Mouse (Mus musculus) kidney, postnatal 14 days (tissue): Measurements from ENCODE around the gene Traf2.
A peak's percentile ranks its signal among the peaks of the same experiment; 100 is the strongest.
"Not testable (repeated sequence)": the region's sequence is repeated elsewhere in the genome, so short reads cannot be mapped to it uniquely, and the experiment has no call there.

Experiments
- DNase-seq: peaks from one replicate; pipeline ENCODE4 v3.0.0; 2022; ENCODE audit warnings: mixed read lengths

Traf2 gene

GRCm38 (mm10) chr2:25575432-25576027, 28.8 kb upstream of the Traf2 start:
- DNase-seq: peak; percentile 43

DNA sequence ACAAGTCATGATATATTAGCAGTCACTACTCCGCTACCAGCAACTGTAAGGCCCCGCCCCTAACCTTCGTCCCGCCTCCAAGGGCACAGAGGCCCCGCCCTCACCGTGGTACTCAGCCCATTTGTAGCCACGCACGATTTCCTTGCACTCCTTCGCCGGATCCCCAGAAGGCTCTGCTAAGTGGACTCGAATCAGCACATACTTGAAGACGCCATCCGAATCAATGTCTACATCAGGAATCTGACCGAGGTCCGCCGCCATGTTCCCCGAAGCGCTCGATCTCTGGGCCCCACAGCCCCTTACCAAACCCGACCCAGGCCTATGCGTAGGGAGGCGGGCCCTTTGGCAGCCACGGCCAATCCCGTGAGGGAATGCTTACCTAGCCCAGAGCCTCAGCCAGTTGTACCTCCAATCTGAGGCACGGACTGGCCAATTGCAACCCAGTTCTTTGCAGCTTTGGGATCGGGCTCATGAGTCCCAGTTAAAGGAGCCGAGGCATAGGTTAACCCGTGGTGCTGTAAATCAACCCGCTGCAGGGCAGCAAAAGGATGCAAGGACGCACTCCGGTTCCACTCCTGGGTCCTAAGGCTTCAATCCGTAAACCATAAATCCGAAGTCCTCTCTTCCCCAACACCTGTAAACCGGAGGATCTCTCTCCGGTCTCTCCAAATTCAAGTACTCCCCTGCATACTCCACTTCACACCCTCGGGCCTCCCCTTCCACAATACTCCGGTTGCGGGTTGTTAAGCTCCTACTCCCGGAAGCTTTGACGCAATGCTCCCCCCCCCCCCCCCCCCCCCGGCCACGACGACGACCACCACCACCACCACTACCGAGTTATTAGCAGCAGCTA, 28.1 kb upstream of the Traf2 start, which contains the start of the genes Mamdc4 and Phpt1:
TSS of gene Mamdc4 (minus strand) at position 267 of the 853 bp plus-strand sequence.
TSS of gene Phpt1 (minus strand) at position 646 of the 853 bp plus-strand sequence.
- DNase-seq: peak; percentile 98

GRCm38 (mm10) chr2:25574136-25574535, 27.4 kb upstream of the Traf2 start:
- no peak for DNase-seq

DNA sequence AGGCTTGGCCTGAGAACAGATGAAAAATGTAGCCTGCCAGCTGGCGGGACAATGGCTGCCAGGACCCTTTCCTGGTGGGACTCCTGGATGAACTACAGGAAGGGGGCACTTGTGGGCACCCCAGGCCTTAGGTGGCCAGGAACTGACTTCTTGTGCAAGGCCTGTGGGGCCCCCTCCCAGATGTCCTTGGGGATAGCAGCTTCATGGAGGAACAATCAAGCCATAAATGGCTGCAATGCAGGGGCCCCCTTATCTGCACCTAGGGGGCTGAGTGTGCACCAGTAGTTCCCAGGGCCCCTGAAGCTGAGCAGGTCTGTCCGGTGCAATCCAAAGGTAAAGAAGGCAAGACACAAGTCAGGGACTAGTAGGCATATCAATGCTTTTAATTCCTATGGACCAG, 26.3 kb upstream of the Traf2 start:
- DNase-seq: no peak

DNA sequence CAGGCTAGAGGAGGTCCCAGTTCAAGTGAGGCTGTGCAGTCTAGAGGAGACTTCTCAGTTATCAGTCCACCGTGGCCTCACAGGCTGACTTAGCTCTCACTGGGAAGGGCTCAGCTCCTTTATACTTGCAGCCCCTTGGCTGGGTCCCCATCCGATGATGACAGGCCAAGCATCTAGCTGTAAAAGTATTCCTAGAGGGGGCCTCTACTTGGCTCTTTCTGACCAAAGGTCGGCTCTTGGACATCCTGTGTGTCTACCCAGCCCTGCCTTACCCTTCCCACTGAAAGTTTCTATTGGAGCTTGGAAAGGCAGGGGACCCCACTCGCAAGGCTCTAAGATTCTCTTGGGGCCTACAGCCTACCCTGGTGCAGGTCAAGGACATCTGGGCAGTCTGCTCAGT, 24.5 kb upstream of the Traf2 start:
- DNase-seq: no peak

DNA sequence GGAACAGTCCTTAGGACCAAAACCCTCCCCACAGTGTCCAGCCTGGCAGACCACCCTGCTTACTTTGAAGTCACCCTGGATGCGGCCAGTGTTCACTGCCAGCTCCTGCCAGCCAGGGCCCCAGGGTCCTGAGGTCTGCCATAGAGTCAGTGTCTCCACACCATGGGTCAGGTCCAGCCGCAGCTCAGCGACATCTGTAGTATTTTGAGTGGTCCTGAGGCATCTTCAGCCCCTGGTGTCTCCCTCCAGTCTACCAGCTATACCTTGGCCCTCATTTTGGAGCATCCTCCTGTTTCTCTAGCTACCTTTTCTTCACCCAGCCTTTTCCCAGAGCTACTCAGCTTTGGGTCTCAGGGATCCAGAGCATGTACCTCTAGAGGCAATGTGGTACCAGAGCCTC, 22.6 kb upstream of the Traf2 start:
- DNase-seq: no peak

DNA sequence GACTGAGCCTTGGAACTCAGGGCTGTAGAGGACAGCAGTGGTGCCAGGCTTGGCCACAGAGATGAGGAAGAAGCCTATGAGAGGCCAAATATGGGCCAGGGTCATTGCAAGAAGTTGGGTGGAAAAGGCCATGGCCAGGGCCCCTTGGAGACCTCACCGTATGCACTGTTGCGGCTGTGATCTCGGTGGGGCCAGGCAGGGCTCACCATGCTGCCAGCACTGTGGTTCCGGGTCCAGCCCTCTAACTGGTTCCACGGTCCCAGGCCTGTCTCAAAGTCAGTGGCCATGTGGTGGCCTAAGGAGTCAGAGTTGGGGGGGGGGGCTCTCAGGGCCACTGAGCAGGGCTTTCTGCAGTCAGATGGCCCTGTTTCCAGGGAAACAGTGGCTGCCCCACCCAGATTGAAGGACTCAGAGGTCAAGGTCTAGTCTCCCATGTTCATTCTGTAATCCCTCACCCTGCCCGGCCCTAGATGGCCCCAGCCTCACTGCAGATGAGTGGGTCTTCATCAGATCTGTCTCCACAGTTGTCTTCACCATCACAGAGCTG, 21.8 kb upstream of the Traf2 start:
- no peak for DNase-seq

GRCm38 (mm10) chr2:25566558-25566957, 19.8 kb upstream of the Traf2 start:
- DNase-seq: no peak

GRCm38 (mm10) chr2:25565741-25566140, 19.0 kb upstream of the Traf2 start:
- DNase-seq: no peak

GRCm38 (mm10) chr2:25561946-25562345, 15.2 kb upstream of the Traf2 start:
- DNase-seq: no peak

- DNase-seq: no peak
These were observed 13.8 kb upstream of the Traf2 start for GRCm38 (mm10) chr2:25560551-25560950.

DNA sequence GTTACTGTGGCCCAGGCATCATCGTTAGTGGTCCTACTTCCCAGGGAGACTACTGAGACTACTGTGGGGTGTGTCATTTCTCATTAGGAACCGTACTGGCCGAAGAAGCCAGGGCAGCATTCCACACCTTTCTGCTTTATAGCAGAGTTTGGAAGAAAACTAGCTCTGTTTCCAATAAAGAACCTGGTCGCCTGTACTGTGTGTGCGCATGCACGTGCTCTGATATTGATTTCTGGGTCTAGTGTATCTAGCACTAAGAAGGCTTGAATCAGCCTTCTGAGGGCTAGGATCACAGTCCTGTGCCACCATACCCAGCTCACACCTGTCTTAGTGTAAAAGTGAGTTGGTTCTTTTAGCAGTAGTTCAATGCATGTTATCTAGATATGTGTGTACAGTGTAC, 12.0 kb upstream of the Traf2 start:
- no peak for DNase-seq

- no peak for DNase-seq
These were observed 11.2 kb upstream of the Traf2 start for GRCm38 (mm10) chr2:25557964-25558360.

- DNase-seq: peak; percentile 97
These were observed 10.7 kb upstream of the Traf2 start, which contains the start of gene Edf1 for GRCm38 (mm10) chr2:25557221-25557963. TSS of gene Edf1 (plus strand) at chr2:25557847.

GRCm38 (mm10) chr2:25556296-25556695, 9.6 kb upstream of the Traf2 start:
- DNase-seq: no peak

DNA sequence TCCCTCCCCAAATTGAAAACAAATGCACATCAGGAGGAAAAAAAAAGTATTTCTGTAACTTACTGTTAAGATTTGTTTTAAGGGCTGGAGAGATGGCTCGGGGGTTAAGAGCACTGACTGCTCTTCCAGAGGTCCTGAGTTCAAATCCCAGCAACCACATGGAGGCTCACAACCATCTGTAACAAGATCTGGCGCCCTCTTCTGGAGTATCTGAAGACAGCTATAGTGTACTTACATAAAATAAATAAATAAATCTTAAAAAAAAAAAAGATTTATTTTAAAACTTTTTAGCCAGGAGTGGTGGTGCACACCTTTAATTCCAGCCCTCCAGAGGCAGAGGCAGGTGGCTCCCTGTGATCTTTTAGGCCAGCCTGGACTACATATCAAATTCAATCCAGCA, 8.7 kb upstream of the Traf2 start:
- DNase-seq: not testable (repeated sequence)

GRCm38 (mm10) chr2:25553171-25553786, 6.5 kb upstream of the Traf2 start:
- not testable (repeated sequence) for DNase-seq

DNA sequence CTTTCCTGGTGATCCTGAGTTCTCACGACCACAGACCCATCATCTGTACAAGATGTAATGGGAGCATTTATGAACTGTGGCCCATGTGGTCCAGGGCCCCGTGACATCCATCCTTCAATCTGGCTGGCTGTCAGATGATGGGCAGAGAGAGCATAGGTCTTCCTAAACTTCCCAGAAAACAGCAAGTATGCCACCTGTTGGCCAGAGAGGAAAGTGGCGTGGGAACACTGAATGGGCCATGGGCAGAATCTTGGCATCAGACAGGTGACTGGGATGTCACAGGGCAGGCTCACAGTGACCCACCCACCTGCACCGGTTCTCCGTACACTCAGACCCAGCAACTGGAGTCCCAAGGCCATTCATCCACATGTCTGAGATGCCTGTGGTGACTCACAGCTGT, 4.4 kb upstream of the Traf2 start:
- peak; percentile 72 for DNase-seq

DNA sequence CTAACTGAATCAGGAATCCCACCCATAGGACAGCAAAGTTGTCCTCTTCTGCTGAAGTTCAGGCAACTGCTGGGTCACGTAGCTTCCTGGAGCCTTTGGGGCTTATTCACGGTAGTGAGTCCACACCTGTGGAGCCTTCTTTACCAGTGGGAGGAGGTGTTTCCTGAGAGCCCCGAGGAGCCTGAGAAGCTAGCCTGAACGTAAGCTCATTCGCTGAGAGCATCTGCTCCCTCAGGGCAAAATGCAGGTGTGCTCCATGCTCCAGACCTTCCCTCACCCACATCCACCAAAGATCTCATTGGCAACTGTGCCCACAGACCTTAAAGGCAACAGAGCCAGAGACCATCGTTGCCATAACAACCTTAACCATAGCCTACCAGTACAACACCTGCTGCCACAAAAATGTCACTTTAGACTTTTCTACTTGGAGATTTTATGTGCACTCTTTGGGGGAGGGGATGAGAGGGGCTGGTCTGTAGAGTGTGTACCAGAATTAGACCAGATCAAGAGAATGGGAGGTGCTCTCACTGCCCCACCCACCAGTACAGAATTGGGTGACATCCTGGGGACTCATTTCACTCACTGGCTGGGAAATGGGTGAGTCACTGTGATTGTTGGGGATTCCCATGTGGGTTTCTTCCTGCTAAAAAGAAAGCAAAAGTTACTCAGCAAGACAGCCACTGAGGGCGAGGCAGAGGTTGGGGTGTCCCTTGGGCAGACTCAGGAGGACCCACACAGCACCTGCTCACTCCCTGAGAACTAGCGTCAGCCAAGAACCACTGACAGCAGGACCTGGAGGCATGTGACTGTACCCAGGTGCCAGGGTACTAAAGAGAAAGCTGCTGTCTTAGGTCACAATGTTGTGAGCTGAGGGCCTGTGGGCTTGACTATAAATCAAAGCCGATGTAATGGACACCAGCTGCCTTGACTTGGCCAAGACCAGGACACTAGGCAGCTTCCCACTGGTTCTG, 2.6 kb upstream of the Traf2 start:
- no peak for DNase-seq

GRCm38 (mm10) chr2:25545996-25546810, 537 bp downstream of the Traf2 start:
- DNase-seq: no peak
